Mouse (Mus musculus): ENCODE measurements around the gene 9530068E07Rik. TPM values are rescaled to one million over a fixed set of nuclear protein-coding genes. Genes with fewer than 3 reads are reported as not detected.

The 9530068E07Rik gene
- total and polyA plus RNA-seq, 3 experiments: 142 to 241 (median 144) TPM

GRCm38 (mm10) chr11:52421053-52421778 lies 25.0 kb downstream of the 9530068E07Rik start:
- DNase-seq: peak; percentile 51

GRCm38 (mm10) chr11:52429440-52429839 lies 33.2 kb downstream of the 9530068E07Rik start:
- no peak for DNase-seq

GRCm38 (mm10) chr11:52431594-52431993 lies 35.4 kb downstream of the 9530068E07Rik start:
- peak; percentile 76 for DNase-seq

GRCm38 (mm10) chr11:52432148-52432547 lies 35.9 kb downstream of the 9530068E07Rik start:
- DNase-seq: peak; percentile 41

GRCm38 (mm10) chr11:52433076-52433796 lies 37.0 kb downstream of the 9530068E07Rik start:
- DNase-seq: peak; percentile 86

- no peak for DNase-seq
These were observed 37.6 kb downstream of the 9530068E07Rik start for GRCm38 (mm10) chr11:52433797-52434195.

- DNase-seq: peak; percentile 73
These were observed 39.2 kb downstream of the 9530068E07Rik start for GRCm38 (mm10) chr11:52435466-52435865.

GRCm38 (mm10) chr11:52437123-52437522 lies 40.9 kb downstream of the 9530068E07Rik start:
- no peak for DNase-seq

- DNase-seq: no peak
These were observed 44.9 kb downstream of the 9530068E07Rik start for GRCm38 (mm10) chr11:52441096-52441495.

- DNase-seq: peak; percentile 93
These were observed 51.0 kb downstream of the 9530068E07Rik start for GRCm38 (mm10) chr11:52447242-52447641.

GRCm38 (mm10) chr11:52449004-52449403 lies 52.8 kb downstream of the 9530068E07Rik start:
- peak; percentile 83 for DNase-seq

GRCm38 (mm10) chr11:52458281-52458680 lies 62.1 kb downstream of the 9530068E07Rik start:
- no peak for DNase-seq

Other genes with a start within 250 kb of the 9530068E07Rik start
- gene Olfr1371, start 182.4 kb upstream of the 9530068E07Rik start, total RNA-seq (2021): not detected
- not detected in 2 replicates for gene Olfr1371, start 182.4 kb upstream of the 9530068E07Rik start, polyA plus RNA-seq (2012; rRNA removed)
- gene Skp1a, start 164.4 kb upstream of the 9530068E07Rik start, total RNA-seq (2021): 100 to 1,000 TPM; 396 to 522 TPM
- gene Skp1a, start 164.4 kb upstream of the 9530068E07Rik start, polyA plus RNA-seq (2012; rRNA removed): 10.6 and 11.1 TPM in 2 replicates
- 10 to 100 TPM; 32.1 to 48.6 TPM for gene Tcf7, start 113.4 kb upstream of the 9530068E07Rik start, total RNA-seq (2021)
- 56.1 and 60.3 TPM in 2 replicates for gene Tcf7, start 113.4 kb upstream of the 9530068E07Rik start, polyA plus RNA-seq (2012; rRNA removed)
- gene Vdac1, start 35.6 kb upstream of the 9530068E07Rik start, total RNA-seq (2021): 100 to 1,000 TPM; 353 to 458 TPM
- gene Vdac1, start 35.6 kb upstream of the 9530068E07Rik start, polyA plus RNA-seq (2012; rRNA removed): 52.6 and 60.1 TPM in 2 replicates